Mouse (Mus musculus): ENCODE results near the gene Fam71e1. TPM values are rescaled to one million over a fixed set of nuclear protein-coding genes. Genes with fewer than 3 reads are reported as not detected.

Gene Fam71e1
- total RNA-seq, 2 experiments from 2014 or later: 5.6 to 8.9 TPM

Small RNA genes within 50 kb of the gene (microRNA-seq; reads per million reads assigned to microRNA genes)
- 1.9 to 6.7 reads per million in 2 experiments for gene Mir7052 (ENCODE audit: borderline number of aligned reads in 2 of 2)
- 0 to 0.95 reads per million in 2 experiments for gene Mir7053 (ENCODE audit: borderline number of aligned reads in 2 of 2)

Other genes starting within 250 kb of the Fam71e1 start
- 1 to 10 TPM in 1 of 2 experiments, under 1 TPM in 1; 0.70 to 1.2 TPM for gene 1700028J19Rik, start 249.9 kb upstream of the Fam71e1 start, total RNA-seq (2021)
- gene 2410002F23Rik, start 249.9 kb upstream of the Fam71e1 start, total RNA-seq (2021): 100 to 1,000 TPM in 1 of 2 experiments, 10 to 100 TPM in 1; 65.0 to 100 TPM
- not detected for gene Acp4, start 239.2 kb upstream of the Fam71e1 start, total RNA-seq (2021)
- gene Gm15517, start 235.1 kb upstream of the Fam71e1 start, total RNA-seq (2021): not detected
- 1 to 10 TPM; 3.8 to 4.4 TPM for gene Clec11a, start 189.7 kb upstream of the Fam71e1 start, total RNA-seq (2021)
- gene Shank1, start 186.3 kb upstream of the Fam71e1 start, total RNA-seq (2021): 10 to 100 TPM in 1 of 2 experiments, 1 to 10 TPM in 1; 7.7 to 10.0 TPM
- 1 to 10 TPM; 4.7 to 6.9 TPM for gene Syt3, start 112.5 kb upstream of the Fam71e1 start, total RNA-seq (2021)
- 1 to 10 TPM in 1 of 2 experiments, under 1 TPM in 1; 0.86 to 1.0 TPM for gene 1700008O03Rik, start 110.8 kb upstream of the Fam71e1 start, total RNA-seq (2021)
- 1 to 10 TPM; 5.0 to 7.3 TPM for gene Lrrc4b, start 67.6 kb upstream of the Fam71e1 start, total RNA-seq (2021)
- not detected for gene Aspdh, start 31.2 kb upstream of the Fam71e1 start, total RNA-seq (2021)
- 10 to 100 TPM; 40.0 to 42.6 TPM for gene Josd2, start 28.6 kb upstream of the Fam71e1 start, total RNA-seq (2021)
- gene Emc10, start 52 bp upstream of the Fam71e1 start, total RNA-seq (2021): 100 to 1,000 TPM in 1 of 2 experiments, 10 to 100 TPM in 1; 95.4 to 101 TPM
- under 1 TPM in 1 of 2 experiments, not detected in 1; 0.93 TPM for gene Mybpc2, start 28.1 kb downstream of the Fam71e1 start, total RNA-seq (2021)
- gene Spib, start 35.5 kb downstream of the Fam71e1 start, total RNA-seq (2021): under 1 TPM; 0.19 to 0.43 TPM
- 1 to 10 TPM; 8.3 to 9.4 TPM for gene Pold1, start 52.3 kb downstream of the Fam71e1 start, total RNA-seq (2021)
- 100 to 1,000 TPM; 108 to 128 TPM for gene Nr1h2, start 57.4 kb downstream of the Fam71e1 start, total RNA-seq (2021)
- 1 to 10 TPM; 1.3 to 1.6 TPM for gene Napsa, start 75.8 kb downstream of the Fam71e1 start, total RNA-seq (2021)
- 1 to 10 TPM; 4.0 to 5.6 TPM for gene Kcnc3, start 94.1 kb downstream of the Fam71e1 start, total RNA-seq (2021)
- 1 to 10 TPM; 5.5 to 6.6 TPM for gene Myh14, start 174.3 kb downstream of the Fam71e1 start, total RNA-seq (2021)
- gene Izumo2, start 212.2 kb downstream of the Fam71e1 start, total RNA-seq (2021): not detected

Data from adrenal gland, adult 18-20 months (tissue).